Comparison of ENCODE assay signal across 8 mouse cellular contexts in genomic region chr17:56717363-56718058, GRCm38 (mm10). TPM values are rescaled to one million over a fixed set of nuclear protein-coding genes. Genes with fewer than 3 reads are reported as not detected.
A peak's percentile ranks its signal among the peaks of the same experiment; 100 is the strongest.
DNase-seq lines count a peak whose midpoint lies in the region; ATAC-seq lines count a peak whose summit lies in the region.

Gene Ndufa11, plus strand, starts transcription at chr17:56717767.
Gene Vmac, minus strand, starts transcription at chr17:56718022.

- ATAC-seq in intestine, embryonic 14.5 days (replicated peaks; ENCODE audit: low FRiP score, low TSS enrichment, low read depth), result peak; percentile 76

- DNase-seq in adrenal gland, adult 18-20 months (ENCODE audit: low spot score in 2 of 2), result peak; percentile 85 to 94
- peak; percentile 100 for DNase-seq in embryo, embryonic 11 days
- DNase-seq in gastrocnemius, postnatal 25 days, result peak; percentile 92
- DNase-seq in intestine, embryonic 14.5 days (ENCODE audit: low spot score), result peak; percentile 99
- DNase-seq in left cerebral cortex, postnatal 14 days (ENCODE audit: low spot score in 2 of 2), result peak; percentile 96
- peak; percentile 100 for DNase-seq in mesoderm, embryonic 11.5 days (ENCODE audit: low read depth, low spot score)
- DNase-seq in right cerebral cortex, postnatal 36 days (ENCODE audit: low spot score in 2 of 2), result peak; percentile 91 to 92
- DNase-seq in yolk sac, embryonic 10.5 days (ENCODE audit: low spot score), result peak; percentile 95

- intact Hi-C loops in left cerebral cortex, postnatal 14 days (cut with DNase I), result no loop called here

- H3K9me3 ChIP-seq in intestine, embryonic 14.5 days (ENCODE audit: control insufficient read depth, low read length), result no peaks in the 10 kb centered on the region

- under 1% methylated on average over 59 of the region's 59 CpGs for WGBS in intestine, embryonic 14.5 days

- H3K27ac ChIP-seq in intestine, embryonic 14.5 days (ENCODE audit: low read depth), result peak within 1 kb of the TSS; percentile 80

- H3K4me2 ChIP-seq in intestine, embryonic 14.5 days (ENCODE audit: low read length), result peak within 1 kb of the TSS; percentile 90

- no peaks in the 10 kb centered on the region for H3K27me3 ChIP-seq in intestine, embryonic 14.5 days (replicated peaks; ENCODE audit: control insufficient read depth, insufficient read depth, low read length)

- peak within 1 kb of the TSS; percentile 95 for H3K9ac ChIP-seq in intestine, embryonic 14.5 days (ENCODE audit: low read length)

- peaks cover 21% of the 10 kb centered on the region for H3K36me3 ChIP-seq in intestine, embryonic 14.5 days (ENCODE audit: control insufficient read depth, insufficient read depth, low read length)

- H3K4me1 ChIP-seq in intestine, embryonic 14.5 days (replicated peaks; ENCODE audit: control insufficient read depth, insufficient read depth, low read length), result peaks cover 19% of the 10 kb centered on the region

- peak within 1 kb of the TSS; percentile 71 for H3K4me3 ChIP-seq in intestine, embryonic 14.5 days (ENCODE audit: low read depth, low read length)

RNA-seq across cellular contexts. Expression of gene Ndufa11, which starts in this region (rescaled TPM):
- total RNA-seq in adrenal gland, adult 18-20 months (2021), result 100 to 1,000 TPM; 276 to 402 TPM
- 100 to 1,000 TPM; 459 to 461 TPM for total RNA-seq in gastrocnemius, postnatal 25 days (2021)
- polyA plus RNA-seq in intestine, embryonic 14.5 days (2014; fragmentation: Nextera tagmentation; extraction: Ambion mirVana), result 494 and 522 TPM in 2 replicates
- total RNA-seq in left cerebral cortex, postnatal 14 days (2021), result 100 to 1,000 TPM; 227 to 229 TPM

RNA-seq across cellular contexts. Expression of gene Vmac, which starts in this region (rescaled TPM):
- total RNA-seq in adrenal gland, adult 18-20 months (2021), result 10 to 100 TPM; 20.1 to 26.1 TPM
- 1 to 10 TPM; 3.3 to 3.5 TPM for total RNA-seq in gastrocnemius, postnatal 25 days (2021)
- 21.2 and 21.3 TPM in 2 replicates for polyA plus RNA-seq in intestine, embryonic 14.5 days (2014; fragmentation: Nextera tagmentation; extraction: Ambion mirVana)
- 1 to 10 TPM; 7.8 to 8.0 TPM for total RNA-seq in left cerebral cortex, postnatal 14 days (2021)

Comparison
In these comparisons a context has a peak if more than half of its experiments do, and no peak if none do; other contexts are left out.
1. Peak in every context shown above with its lines: DNase-seq, ATAC-seq, H3K4me3 ChIP-seq and H3K27ac ChIP-seq.